Mouse (Mus musculus) right cerebral cortex, postnatal 36 days (tissue): ENCODE results near the gene Borcs6.
"Not testable (repeated sequence)": the region's sequence is repeated elsewhere in the genome, so short reads cannot be mapped to it uniquely, and the experiment has no call there.

ENCODE experiments used
- DNase-seq, 2 experiments: peaks; one replicate each; pipeline ENCODE4 v3.0.0; 2022; ENCODE audit warnings: low spot score in 2 of 2, mixed read lengths in 1 of 2

Borcs6 gene

DNA sequence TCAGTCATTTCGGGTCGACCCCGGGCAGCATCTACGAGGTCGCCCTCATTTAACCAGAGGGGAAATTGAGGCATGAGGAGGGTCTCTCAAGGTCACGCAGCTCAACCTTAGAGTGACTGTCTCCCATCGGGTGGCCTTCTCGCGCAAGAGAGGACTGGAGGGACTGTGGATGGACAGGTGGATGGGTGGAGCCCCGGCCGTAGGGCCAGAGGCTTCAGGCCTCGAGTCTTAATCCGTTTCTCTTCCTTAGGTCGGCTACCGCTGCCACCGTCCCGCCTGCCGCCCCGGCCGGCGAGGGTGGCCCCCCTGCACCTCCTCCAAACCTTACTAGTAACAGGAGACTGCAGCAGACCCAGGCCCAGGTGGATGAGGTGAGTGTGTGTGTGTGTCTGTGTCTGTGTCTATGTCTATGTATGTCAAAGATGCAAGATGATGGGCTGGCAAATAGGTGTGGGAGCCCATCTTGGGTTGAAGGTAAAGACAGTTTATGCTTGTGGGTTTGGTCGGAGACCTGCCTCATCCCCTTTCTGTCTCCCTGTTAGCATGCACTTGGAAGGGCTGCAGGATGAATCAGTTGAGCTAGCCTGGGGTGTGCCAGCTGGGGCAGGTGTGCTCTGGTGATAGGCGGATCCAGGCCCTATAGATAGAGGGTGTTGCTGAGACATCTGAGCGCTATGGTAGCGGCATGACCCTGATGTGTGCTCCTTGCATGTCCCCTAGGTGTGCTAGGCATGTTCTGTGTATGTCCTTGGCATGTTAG lies 29.5 kb downstream of the Borcs6 start:
- no peak for DNase-seq

GRCm38 (mm10) chr11:69089616-69090290 lies 30.2 kb downstream of the Borcs6 start:
- no peak for DNase-seq

DNA sequence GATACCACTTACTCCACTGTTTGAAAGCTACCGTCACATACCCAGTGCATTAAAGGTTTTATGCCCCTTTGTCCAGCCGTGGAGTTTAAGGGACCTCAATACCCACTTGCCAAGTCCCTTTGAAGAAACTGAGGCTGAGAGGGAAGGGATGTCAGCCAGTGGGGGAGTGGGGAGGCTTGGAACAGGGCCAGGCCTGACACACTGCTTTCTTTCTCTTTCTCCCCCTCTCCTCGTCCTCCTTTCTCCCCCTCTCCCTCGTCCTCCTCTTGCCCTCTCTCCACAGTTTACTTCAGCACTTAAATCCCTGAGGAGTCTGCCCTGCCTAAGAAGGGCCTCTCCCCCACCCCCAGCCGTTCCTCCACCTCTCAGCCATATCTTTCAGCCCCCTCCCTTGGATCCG lies 30.9 kb downstream of the Borcs6 start:
- no peak for DNase-seq

DNA sequence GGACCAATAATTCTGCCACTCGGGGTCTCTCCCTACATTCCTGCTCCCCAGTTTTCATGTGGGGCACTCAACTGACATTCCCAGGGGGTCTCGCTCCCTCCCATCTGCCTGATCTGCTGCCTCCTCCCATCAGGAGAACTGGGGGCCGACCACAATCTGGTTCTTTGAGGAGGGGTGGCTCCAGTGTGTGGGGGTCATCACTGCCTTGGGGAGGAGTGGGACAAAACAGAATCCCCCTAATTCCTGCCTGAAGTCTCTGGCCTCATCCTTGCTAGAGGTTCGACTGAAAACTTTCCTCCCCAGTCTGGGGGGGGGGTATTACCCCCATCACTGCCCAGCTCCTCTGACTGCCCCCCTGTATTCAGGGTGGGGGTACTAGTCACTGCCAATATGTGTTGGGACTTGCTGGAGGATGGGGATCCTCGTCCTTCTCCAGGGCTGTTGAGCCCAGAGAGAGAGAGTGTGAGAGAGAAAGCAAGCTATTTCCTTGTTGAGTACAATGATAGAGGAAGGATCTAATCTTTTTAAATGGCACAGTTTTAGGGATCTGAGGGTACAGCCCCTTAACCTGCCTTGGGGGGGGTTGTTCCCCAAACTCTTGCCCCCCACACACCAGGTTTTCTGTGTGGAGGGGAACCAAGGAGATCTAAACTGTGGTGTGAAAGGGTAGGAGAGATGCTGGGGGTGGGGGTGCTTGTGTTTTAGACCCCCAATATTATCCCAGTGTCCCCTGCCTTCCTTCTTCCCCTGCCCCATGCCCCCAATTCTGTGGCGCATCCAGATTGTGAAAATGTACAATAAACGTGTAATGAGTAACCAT lies 32.3 kb downstream of the Borcs6 start:
- DNase-seq: no peak

- no peak for DNase-seq
Observed at GRCm38 (mm10) chr11:69092386-69092751, 32.9 kb downstream of the Borcs6 start.

GRCm38 (mm10) chr11:69092871-69093270 lies 33.4 kb downstream of the Borcs6 start:
- no peak for DNase-seq

GRCm38 (mm10) chr11:69093856-69094255 lies 34.3 kb downstream of the Borcs6 start:
- DNase-seq: not testable (repeated sequence)

DNA sequence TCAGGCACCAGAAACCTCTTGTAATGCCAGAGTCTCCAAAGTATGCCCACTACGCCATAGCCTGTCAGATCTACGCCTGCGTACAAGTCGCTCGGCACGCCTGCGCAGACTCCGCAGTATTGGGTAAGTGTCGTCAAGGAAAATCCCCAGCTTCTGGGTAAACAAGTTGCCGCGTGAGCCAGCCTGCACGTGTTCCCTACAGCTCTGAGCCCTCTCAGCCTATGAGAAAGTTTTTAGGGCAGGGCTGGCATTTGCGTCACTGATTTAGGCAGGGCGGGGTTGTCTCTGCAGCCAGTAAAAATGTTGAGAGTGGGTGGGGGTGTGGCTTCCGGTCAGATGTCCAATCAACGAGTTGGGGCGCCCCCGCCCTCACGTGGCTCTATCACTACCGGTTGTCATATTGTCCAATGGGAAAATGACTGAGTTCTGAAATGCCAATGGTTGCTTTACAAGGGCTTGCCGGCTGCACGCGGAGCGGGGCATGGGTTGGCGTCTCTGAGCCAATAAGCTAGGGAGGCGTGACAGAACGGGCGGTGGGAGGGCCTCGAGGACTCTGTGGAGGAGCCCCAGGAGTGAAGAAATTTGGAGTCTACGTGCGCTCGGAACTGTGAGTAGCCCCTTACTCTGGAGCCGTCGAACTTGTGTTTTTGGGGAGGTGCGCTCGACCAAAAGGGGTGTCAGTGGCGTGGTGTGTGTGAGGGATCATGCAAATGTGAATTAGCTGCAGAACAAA lies 35.3 kb downstream of the Borcs6 start, which contains the start of gene Per1:
Gene Per1 (plus strand): TSS at position 521 of the 733 bp plus-strand sequence.
- DNase-seq: peak; percentile 100

DNA sequence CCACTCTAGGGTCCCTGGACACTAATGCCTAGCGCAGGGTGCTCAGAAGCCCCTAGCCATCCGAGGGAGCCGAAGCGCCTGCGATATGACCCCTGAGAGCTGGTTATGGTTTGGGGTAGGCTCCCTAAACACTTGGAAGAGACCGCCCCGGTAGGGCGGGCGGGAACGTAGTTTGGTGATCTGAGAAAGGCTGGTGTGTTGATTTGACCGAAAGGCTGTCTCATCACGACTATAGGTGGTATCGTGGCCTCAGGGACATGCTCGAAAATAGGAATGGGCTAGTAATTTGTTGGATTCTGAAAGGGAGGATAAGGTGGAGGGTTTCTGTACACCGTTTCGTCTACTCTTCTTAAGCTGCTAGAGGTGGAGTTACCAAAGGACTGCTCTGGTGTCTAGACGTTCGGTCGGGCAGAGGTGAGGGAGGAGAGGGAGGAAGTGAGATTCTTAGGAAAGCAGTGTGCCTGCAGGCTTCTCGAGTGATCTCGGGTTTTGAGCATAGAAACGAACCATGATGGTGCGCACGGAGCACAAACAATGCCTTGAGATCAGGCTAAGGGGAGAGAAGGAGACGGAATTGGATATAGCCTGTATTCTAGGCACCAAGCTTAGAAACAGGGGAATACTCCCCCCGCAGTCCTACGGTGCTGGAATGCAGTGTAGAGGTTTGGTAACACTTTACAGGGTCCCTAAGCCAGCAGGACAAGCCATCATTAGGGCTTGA lies 36.2 kb downstream of the Borcs6 start:
- DNase-seq: no peak

GRCm38 (mm10) chr11:69096360-69096986 lies 37.0 kb downstream of the Borcs6 start:
- DNase-seq: no peak

GRCm38 (mm10) chr11:69096987-69097900 lies 37.7 kb downstream of the Borcs6 start:
- peak; percentile 95 for DNase-seq

GRCm38 (mm10) chr11:69098039-69098761 lies 38.7 kb downstream of the Borcs6 start:
- no peak for DNase-seq

GRCm38 (mm10) chr11:69098762-69099091 lies 39.2 kb downstream of the Borcs6 start:
- peak; percentile 94 to 96 for DNase-seq

DNA sequence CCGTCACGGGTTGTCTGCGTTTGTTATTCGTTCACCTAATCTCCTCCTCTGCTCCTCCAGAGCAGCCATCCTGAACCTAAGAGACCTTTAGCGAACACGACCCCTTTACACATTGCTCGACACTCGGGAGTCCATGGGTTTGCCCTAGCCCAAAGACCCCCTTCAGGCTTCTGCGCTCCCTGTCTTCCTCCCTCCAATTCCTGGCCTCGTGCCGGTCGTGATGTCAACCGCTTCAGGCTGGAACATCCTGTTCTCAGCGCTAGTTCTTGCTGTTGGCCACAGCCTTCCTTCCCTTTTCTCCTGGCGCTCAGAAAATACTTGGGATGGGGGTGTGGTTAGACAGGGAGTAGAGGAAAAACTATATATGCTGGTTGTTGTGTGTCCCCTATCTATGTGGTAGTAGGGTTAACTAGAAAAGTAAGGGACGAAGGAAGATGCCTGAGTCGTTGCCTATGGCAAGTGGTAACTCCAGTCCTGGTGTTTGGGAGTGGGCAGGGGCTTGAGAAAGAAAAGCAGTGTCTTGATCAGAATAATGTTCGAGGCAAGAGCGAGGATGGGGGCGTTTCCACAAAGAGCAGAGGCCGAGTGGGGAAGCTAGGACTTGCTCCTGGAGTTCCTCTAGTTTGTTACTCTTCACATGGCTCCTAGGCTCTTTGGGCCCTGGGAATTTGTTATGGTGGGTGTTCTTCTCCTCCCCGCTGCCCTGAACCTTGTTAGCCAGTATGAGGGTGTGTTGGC lies 39.8 kb downstream of the Borcs6 start:
- no peak for DNase-seq

DNA sequence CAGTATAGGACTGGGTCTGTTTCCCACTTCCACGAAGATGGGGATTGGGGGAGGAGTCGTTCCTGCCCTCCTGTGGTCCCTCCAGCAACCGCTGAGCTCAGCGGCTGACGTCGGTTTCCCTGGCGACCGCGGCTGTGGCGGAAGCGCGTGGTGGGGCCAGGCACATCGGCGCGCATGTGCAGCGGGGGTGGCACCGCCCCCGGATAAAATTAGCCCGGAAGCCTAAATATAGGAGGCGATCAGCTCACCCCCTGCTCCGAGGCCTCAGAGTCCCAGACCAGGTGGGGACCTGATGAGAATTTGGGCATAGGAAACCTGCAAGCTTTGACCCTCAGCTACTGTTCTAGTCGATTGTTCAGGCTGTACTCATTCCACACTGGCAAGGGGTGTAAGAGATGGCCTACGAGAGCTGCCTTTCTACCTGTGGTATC lies 40.4 kb downstream of the Borcs6 start:
- peak; percentile 88 to 93 for DNase-seq

- no peak for DNase-seq
Observed at GRCm38 (mm10) chr11:69100639-69101360, 41.3 kb downstream of the Borcs6 start.

- DNase-seq: no peak
Observed at GRCm38 (mm10) chr11:69101604-69102402, 42.3 kb downstream of the Borcs6 start.
